Mouse (Mus musculus): ENCODE measurements around the gene Gtf3c1.
A peak's percentile ranks its signal among the peaks of the same experiment; 100 is the strongest.
"Not testable (repeated sequence)": the region's sequence is repeated elsewhere in the genome, so short reads cannot be mapped to it uniquely, and the experiment has no call there.

Gtf3c1 gene

GRCm38 (mm10) chr7:125707593-125708022 lies at the start of gene Gtf3c1, which contains the start of gene D430042O09Rik:
Gene Gtf3c1 (minus strand): TSS chr7:125707780.
Gene D430042O09Rik (plus strand): TSS chr7:125707888.
- peak; percentile 100 for DNase-seq

GRCm38 (mm10) chr7:125756806-125757205 lies 49.2 kb upstream of the Gtf3c1 start:
- no peak for DNase-seq

- DNase-seq: no peak
Observed at GRCm38 (mm10) chr7:125753326-125753715, 45.7 kb upstream of the Gtf3c1 start.

GRCm38 (mm10) chr7:125752699-125753325 lies 45.2 kb upstream of the Gtf3c1 start:
- DNase-seq: no peak

- no peak for DNase-seq
Observed at GRCm38 (mm10) chr7:125748186-125748585, 40.6 kb upstream of the Gtf3c1 start.

GRCm38 (mm10) chr7:125747316-125747690 lies 39.7 kb upstream of the Gtf3c1 start:
- no peak for DNase-seq

DNA sequence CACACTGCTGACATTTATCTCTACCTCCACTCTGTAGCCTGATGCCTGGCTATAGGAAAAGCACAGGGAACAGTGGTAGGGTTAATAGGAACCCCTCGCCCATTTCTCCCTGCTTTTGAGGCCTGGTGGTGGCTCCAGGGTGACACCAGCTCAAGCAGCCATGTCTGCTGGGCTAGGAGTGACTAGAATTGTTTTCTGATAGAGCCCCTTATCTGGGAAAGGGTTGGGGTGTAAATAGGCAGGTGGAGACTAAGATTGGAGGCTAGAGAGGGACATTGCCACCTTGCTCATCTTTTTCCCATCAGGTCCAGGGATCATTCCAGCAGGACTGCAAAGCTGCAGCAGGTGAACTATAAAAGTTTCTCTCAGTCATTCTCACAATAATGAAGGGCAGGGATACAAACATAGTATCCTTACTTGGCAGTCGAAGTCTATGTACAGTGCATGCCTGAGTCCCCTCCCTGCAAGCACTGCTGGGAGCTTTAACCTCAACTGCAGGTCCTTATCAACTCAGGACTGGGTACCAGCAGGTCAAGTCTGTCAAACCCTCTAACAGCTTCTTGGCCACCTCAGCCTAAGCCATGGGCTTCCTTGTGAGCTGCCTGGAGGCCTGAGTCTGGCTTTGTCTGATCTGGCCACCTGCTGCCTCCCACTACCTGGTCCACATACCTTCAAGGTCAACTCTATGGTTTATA lies 39.2 kb upstream of the Gtf3c1 start:
- DNase-seq: no peak

DNA sequence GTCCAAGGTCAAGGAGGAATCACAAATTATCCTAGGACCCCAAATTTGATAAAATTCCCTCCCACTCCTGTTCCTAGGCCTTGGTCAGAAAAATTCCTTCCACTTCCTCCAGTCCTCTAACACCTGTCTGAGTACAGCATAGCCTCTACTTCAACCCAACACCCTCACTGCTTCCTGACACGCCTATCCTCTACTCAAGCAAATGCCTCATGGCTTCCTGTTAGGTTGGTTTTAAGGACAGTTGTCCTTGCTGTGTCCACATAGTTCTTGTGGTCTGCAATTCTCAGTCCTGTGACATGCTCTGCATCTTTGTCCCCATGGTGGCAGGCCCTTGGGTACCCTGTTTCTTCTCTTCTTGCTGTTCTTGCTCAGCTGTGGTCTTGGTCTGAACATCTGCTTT lies 37.2 kb upstream of the Gtf3c1 start:
- no peak for DNase-seq

DNA sequence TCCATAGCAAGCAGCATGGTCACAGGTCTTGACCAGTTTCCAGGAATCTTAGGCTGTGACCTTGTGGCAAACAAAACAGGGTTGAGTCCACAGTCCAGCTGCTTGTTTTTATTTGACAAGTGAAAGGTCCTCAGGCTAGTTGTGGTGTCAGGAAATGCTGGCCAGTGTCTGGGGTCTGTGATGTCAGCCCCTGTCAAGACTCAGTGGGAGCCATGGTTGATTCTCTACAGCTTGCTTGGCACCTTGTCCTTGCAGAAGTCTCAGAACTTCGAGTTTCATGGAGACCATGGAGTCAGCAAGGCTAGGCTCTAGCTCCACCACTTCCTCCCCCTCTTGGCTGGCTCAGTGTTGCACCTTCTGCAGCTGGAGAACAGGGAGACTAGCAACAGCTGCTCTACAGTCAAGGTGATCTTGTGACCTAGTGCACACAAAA lies 33.7 kb upstream of the Gtf3c1 start:
- DNase-seq: no peak

DNA sequence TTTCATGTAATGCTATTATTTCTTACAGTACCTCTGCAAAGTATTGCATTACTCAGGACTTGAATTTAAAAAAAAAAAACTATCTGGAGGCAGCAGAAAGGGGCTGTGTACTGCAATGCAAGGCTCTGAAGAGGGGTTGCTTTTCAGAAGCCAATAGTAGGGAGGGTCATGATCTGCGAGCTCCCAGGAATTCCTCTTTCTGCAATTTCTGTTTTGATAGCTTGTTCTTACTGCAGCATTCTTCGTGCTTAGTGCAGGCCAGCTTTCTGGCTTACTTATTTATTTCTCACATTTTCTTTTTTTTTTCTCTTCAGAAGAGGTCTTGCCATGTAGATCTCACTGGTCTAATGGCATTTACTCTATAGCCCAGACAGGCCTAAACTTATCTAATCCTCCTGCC lies 32.9 kb upstream of the Gtf3c1 start:
- DNase-seq: no peak

- no peak for DNase-seq
Observed at GRCm38 (mm10) chr7:125736366-125737015, 28.9 kb upstream of the Gtf3c1 start.

GRCm38 (mm10) chr7:125733791-125734190 lies 26.2 kb upstream of the Gtf3c1 start:
- no peak for DNase-seq

GRCm38 (mm10) chr7:125731679-125732078 lies 24.1 kb upstream of the Gtf3c1 start:
- no peak for DNase-seq

- DNase-seq: peak; percentile 80
Observed at GRCm38 (mm10) chr7:125723189-125723972, 15.8 kb upstream of the Gtf3c1 start.

GRCm38 (mm10) chr7:125722127-125722526 lies 14.5 kb upstream of the Gtf3c1 start:
- DNase-seq: no peak

DNA sequence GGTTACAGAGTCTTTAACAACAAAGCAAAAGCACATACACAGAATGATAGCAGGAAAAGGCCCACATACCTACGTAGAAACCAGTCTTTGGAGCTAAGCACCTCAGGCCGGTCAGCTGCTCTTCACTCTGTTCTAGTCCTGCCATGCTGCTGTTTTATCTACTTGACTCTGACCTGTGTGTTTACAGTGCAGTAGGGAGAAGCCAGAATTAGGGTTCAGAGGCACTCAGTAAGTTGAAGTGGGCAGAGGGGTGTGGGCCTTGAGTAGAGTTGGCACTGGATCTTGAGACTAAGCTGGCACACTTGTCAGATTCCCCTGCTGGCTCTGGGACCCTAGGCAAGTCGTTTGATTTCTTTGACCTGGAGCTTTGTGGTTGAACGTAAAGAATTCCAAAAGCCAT lies 13.5 kb upstream of the Gtf3c1 start:
- no peak for DNase-seq

DNA sequence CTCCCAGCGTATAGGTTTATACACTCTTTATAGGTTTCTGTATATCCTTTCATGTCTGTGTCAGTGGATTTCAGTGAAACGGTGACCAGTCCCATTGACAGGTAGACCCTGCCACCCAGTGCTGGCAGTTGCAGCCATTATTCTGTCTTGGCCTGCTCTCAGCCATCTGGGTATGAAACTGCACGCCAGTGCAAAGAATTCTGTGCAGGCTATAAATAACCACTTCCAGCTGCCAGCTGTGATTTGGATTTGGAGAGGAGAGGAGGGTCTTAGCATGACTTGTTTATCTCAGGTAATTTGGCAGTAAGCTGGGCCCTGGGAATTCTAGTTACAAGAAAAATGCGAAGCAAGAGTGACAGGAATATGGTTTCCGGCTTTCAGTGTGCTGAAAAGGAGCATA lies 12.8 kb upstream of the Gtf3c1 start:
- no peak for DNase-seq

DNA sequence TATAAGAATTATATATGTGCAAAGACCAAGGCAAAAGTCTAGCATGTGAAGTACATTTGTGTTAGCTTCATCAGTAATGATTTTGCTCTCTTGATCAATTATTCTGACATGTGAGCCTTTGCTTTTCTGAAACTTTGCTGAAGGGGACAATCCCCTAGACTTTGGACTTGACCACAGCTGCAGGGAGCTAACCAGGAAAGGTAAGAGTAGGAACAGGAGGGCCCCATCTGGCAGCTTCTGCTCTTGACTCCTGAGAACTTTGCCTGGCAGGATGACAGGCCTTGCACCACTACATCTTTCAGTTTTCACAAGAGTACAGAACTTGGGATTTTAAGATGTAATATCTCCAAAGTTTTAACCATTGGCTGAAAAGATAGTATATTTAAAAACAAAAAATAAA lies 10.0 kb upstream of the Gtf3c1 start:
- no peak for DNase-seq

DNA sequence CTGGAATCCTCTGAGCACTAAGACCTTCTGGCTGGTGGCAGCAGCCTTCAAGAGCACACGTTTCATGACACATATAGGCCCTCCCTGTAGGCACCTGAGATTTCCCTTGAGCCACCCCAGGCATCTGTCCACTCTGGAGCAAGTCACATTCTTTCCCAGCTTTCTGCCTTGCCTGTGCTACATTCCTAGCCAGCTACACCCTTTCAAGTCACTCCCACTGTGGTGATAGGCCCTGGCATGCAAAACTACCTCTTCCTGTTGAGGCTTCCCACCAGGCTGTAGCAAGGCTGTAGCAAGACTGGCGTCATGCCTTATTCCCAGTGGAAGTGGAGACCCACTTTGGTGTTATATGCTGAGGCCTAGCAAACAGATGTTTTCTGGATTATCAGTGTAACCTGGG lies 9.1 kb upstream of the Gtf3c1 start:
- DNase-seq: no peak

DNA sequence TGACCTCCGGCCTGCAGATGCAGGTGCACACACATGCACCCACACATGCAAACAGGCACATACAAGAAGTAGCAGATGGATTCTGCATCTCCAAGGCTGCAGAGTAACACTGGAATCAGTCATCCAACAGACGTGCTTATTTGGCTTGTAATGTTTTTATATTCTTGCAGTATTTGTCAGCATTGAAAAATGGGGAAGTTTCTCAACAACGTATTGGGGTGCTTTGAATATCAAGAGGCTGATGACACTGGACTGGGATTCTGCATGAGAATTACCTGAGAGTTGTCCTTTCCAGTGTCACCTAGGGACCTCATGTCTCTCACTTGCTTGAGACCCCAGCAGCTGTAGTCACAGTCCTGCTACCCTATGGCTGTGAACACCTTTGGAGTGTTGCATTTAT lies 7.2 kb upstream of the Gtf3c1 start:
- DNase-seq: no peak

DNA sequence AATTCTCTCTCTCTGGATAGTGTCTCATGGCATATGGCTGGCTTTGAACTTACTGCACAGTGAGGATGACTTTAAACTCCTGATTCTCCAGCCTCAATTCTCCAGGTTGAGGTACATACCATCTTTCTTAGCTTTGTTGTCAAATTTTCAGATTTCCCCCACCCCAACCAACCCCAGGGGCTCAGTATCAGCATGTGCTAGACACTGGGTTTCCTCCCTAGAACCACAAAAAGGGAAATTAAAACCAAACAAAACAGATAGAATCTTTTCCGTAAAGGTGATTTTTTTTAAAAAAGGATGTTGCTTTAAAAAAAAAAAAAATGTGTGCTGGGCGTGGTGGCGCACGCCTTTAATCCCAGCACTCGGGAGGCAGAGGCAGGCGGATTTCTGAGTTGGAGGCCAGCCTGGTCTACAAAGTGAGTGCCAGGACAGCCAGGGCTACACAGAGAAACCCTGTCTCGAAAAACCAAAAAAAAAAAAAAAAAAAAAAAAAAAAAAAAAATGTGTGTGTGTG lies 6.0 kb upstream of the Gtf3c1 start:
- DNase-seq: not testable (repeated sequence)

- DNase-seq: no peak
Observed at GRCm38 (mm10) chr7:125708100-125708499, 520 bp upstream of the Gtf3c1 start.

GRCm38 (mm10) chr7:125707186-125707585 lies 394 bp downstream of the Gtf3c1 start:
- DNase-seq: no peak

Data from cerebellum, adult 11 months (tissue).